Mouse (Mus musculus) embryonic facial prominence, embryonic 11.5 days (tissue): ENCODE data around the gene Adam22. TPM values are rescaled to one million over a fixed set of nuclear protein-coding genes. Genes with fewer than 3 reads are reported as not detected.

Experiments used
- ATAC-seq: fragments of 200-750 bp; cut with Nextera tagmentation; replicated peaks from 2 replicates; pipeline ENCODE4 v1.8.0; 2017; ENCODE audit warnings: low read depth; ENCODE audit not compliant: insufficient number of reproducible peaks, low FRiP score, low TSS enrichment
- DNase-seq: peaks from one replicate; pipeline ENCODE4 v3.0.0-alpha.2; 2015; ENCODE audit warnings: low spot score
- H3K27ac ChIP-seq: fragments of 300-500 bp; sonication (generic); replicated peaks from 2 replicates; pipeline ENCODE4 v1.5.1; 2014; ENCODE audit warnings: mild to moderate bottlenecking, low read depth, low read length, control low read depth
- H3K27me3 ChIP-seq: fragments of 300-500 bp; sonication (generic); 2 replicates; pipeline ENCODE4 v1.6.1; 2014; ENCODE audit warnings: mild to moderate bottlenecking, low read length, moderate library complexity, mixed read lengths; ENCODE audit not compliant: control insufficient read depth, insufficient read depth
- H3K36me3 ChIP-seq: fragments of 300-500 bp; sonication (generic); replicated peaks from 2 replicates; pipeline ENCODE4 v1.6.1; 2014; ENCODE audit warnings: low read depth, mild to moderate bottlenecking, low read length, moderate library complexity, mixed read lengths; ENCODE audit not compliant: control insufficient read depth, insufficient read depth
- H3K4me1 ChIP-seq: fragments of 300-500 bp; sonication (generic); 2 replicates; pipeline ENCODE4 v1.6.1; 2014; ENCODE audit warnings: low read length, mixed read lengths; ENCODE audit not compliant: control insufficient read depth, insufficient read depth
- H3K4me2 ChIP-seq: fragments of 300-500 bp; sonication (generic); 2 replicates; pipeline ENCODE4 v1.6.1; 2014; ENCODE audit warnings: low read depth, mild to moderate bottlenecking, control low read depth, low read length, moderate library complexity
- H3K4me3 ChIP-seq: fragments of 300-500 bp; sonication (generic); 2 replicates; pipeline ENCODE4 v1.5.1; 2014; ENCODE audit warnings: low read depth, low read length, control low read depth
- H3K9ac ChIP-seq: fragments of 300-500 bp; sonication (generic); replicated peaks from 2 replicates; pipeline ENCODE4 v1.6.1; 2014; ENCODE audit warnings: mild to moderate bottlenecking, control low read depth, low read length
- H3K9me3 ChIP-seq: fragments of 300-500 bp; sonication (generic); replicated peaks from 2 replicates; pipeline ENCODE4 v1.6.1; 2016; ENCODE audit warnings: mild to moderate bottlenecking, low read length, inconsistent platforms, mixed read lengths; ENCODE audit not compliant: control insufficient read depth
- WGBS: fragments of 180-500 bp; shearing (Covaris S2); extraction: QIAGEN DNeasy Blood & Tissue Kit; methylation state at CpG from one replicate; pipeline ENCODE4 v1.1.7; 2014; 5-methylcytosine and 5-hydroxymethylcytosine counted together
- polyA plus RNA-seq: library from polyadenylated mRNA; unstranded; fragments of >200 nt; fragmentation: Nextera tagmentation; extraction: Ambion mirVana; gene quantifications from 2 replicates; pipeline ENCODE4 v1.2.1, GENCODE M21; 2014

The Adam22 gene
- polyA plus RNA-seq, 1 experiment from 2014 or later = 12.1 TPM

- H3K4me1 ChIP-seq = no peaks in the 10 kb centered on the region
- H3K27ac ChIP-seq = no peak overlapping the region
- H3K9me3 ChIP-seq = no peaks in the 10 kb centered on the region
- ATAC-seq (peak; percentile 67; the same call in 1 of the 2 replicates), DNase-seq (peak; percentile 69)
- H3K4me2 ChIP-seq = no peak overlapping the region
- no peak overlapping the region for H3K4me3 ChIP-seq
- H3K27me3 ChIP-seq = no peaks in the 10 kb centered on the region
- H3K36me3 ChIP-seq = no peaks in the 10 kb centered on the region
- no peak overlapping the region for H3K9ac ChIP-seq
- WGBS = 45% methylated on average over 10 of the region's 10 CpGs
These were observed 70.1 kb downstream of the Adam22 start for GRCm38 (mm10) chr5:8297719-8298419.

GRCm38 (mm10) chr5:8293287-8293686 lies 74.7 kb downstream of the Adam22 start:
- Histone ChIP-seq H3K27ac (no peak overlapping the region), H3K36me3 (no peaks in the 10 kb centered on the region), H3K9ac (no peak overlapping the region), H3K4me1 (no peaks in the 10 kb centered on the region), H3K9me3 (no peaks in the 10 kb centered on the region), H3K4me3 (no peak overlapping the region), H3K4me2 (no peak overlapping the region), H3K27me3 (no peaks in the 10 kb centered on the region)
- ATAC-seq (peak; percentile 70), DNase-seq (peak; percentile 52)
- WGBS = 9% methylated on average over 1 of the region's 1 CpGs

GRCm38 (mm10) chr5:8291496-8291895 lies 76.5 kb downstream of the Adam22 start:
- Histone ChIP-seq H3K27ac (no peak overlapping the region), H3K9me3 (no peaks in the 10 kb centered on the region), H3K36me3 (no peaks in the 10 kb centered on the region), H3K27me3 (no peaks in the 10 kb centered on the region), H3K4me2 (no peak overlapping the region), H3K4me3 (no peak overlapping the region), H3K4me1 (no peaks in the 10 kb centered on the region), H3K9ac (no peak overlapping the region)
- ATAC-seq (no peak), DNase-seq (no peak)
- 96% methylated on average over 1 of the region's 1 CpGs for WGBS

- H3K9ac ChIP-seq = no peak overlapping the region
- no peaks in the 10 kb centered on the region for H3K4me1 ChIP-seq
- no peaks in the 10 kb centered on the region for H3K9me3 ChIP-seq
- ATAC-seq (no peak), DNase-seq (no peak)
- no peak overlapping the region for H3K4me2 ChIP-seq
- WGBS = 64% methylated on average over 6 of the region's 6 CpGs
- no peak overlapping the region for H3K27ac ChIP-seq
- H3K36me3 ChIP-seq = no peaks in the 10 kb centered on the region
- no peaks in the 10 kb centered on the region for H3K27me3 ChIP-seq
- H3K4me3 ChIP-seq = no peak overlapping the region
These were observed 78.0 kb downstream of the Adam22 start for GRCm38 (mm10) chr5:8289678-8290614.

- DNase-seq = no peak
- Histone ChIP-seq H3K4me3 (no peak overlapping the region), H3K36me3 (no peaks in the 10 kb centered on the region), H3K27ac (no peak overlapping the region), H3K27me3 (no peaks in the 10 kb centered on the region), H3K4me2 (no peak overlapping the region), H3K9me3 (no peaks in the 10 kb centered on the region), H3K4me1 (no peaks in the 10 kb centered on the region), H3K9ac (no peak overlapping the region)
- ATAC-seq = no peak
- WGBS = 79% methylated on average over 5 of the region's 5 CpGs
These were observed 83.8 kb downstream of the Adam22 start for GRCm38 (mm10) chr5:8284123-8284522.

- Histone ChIP-seq H3K36me3 (no peaks in the 10 kb centered on the region), H3K9ac (no peak overlapping the region), H3K4me3 (no peak overlapping the region), H3K4me2 (no peak overlapping the region), H3K9me3 (no peaks in the 10 kb centered on the region), H3K27me3 (no peaks in the 10 kb centered on the region), H3K27ac (no peak overlapping the region), H3K4me1 (no peaks in the 10 kb centered on the region)
- no peak for ATAC-seq
- 60% methylated on average over 1 of the region's 1 CpGs for WGBS
- no peak for DNase-seq
These were observed 91.8 kb downstream of the Adam22 start for GRCm38 (mm10) chr5:8276141-8276540.

GRCm38 (mm10) chr5:8257366-8257765 lies 110.6 kb downstream of the Adam22 start:
- DNase-seq = no peak
- H3K4me1 ChIP-seq = no peaks in the 10 kb centered on the region

GRCm38 (mm10) chr5:8256487-8256886 lies 111.5 kb downstream of the Adam22 start:
- Histone ChIP-seq H3K9me3 (no peaks in the 10 kb centered on the region), H3K27me3 (no peaks in the 10 kb centered on the region), H3K4me2 (no peak overlapping the region), H3K9ac (no peak overlapping the region), H3K4me1 (no peaks in the 10 kb centered on the region), H3K36me3 (no peaks in the 10 kb centered on the region), H3K27ac (no peak overlapping the region), H3K4me3 (no peak overlapping the region)
- ATAC-seq = no peak
- DNase-seq = no peak
- 88% methylated on average over 4 of the region's 4 CpGs for WGBS

More at GRCm38 (mm10) chr5:8257366-8257765, 110.6 kb downstream of the Adam22 start:
- H3K36me3 ChIP-seq = no peaks in the 10 kb centered on the region
- no peak overlapping the region for H3K27ac ChIP-seq
- no peak for ATAC-seq
- H3K4me2 ChIP-seq = no peak overlapping the region
- H3K4me3 ChIP-seq = no peak overlapping the region
- H3K9me3 ChIP-seq = no peaks in the 10 kb centered on the region
- WGBS = 91% methylated on average over 1 of the region's 1 CpGs
- H3K27me3 ChIP-seq = no peaks in the 10 kb centered on the region
- no peak overlapping the region for H3K9ac ChIP-seq
